Mouse (Mus musculus): ENCODE data around the gene Wdr46.
"Not testable (repeated sequence)": the region's sequence is repeated elsewhere in the genome, so short reads cannot be mapped to it uniquely, and the experiment has no call there.

Gene Wdr46

DNA sequence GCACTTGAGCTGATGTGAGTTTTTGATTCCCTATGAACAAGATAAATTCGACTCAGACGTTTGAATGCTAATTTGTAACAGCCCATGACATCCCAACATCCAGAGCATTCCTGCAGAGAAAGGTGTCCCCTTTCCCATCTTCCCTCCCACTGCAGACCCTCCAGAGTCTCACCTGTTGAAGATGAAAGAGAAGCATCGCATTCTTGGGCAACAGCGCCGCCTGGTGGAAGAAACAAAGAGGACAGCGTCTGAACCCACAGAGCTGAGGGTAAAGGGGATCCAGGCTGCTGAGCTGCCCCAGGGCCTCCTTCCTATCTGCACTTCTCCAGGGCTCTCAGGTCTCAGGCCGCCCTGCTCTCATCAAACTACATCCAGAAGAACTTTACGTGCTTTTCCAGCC lies 41.7 kb downstream of the Wdr46 start:
- peak; percentile 60 for DNase-seq

DNA sequence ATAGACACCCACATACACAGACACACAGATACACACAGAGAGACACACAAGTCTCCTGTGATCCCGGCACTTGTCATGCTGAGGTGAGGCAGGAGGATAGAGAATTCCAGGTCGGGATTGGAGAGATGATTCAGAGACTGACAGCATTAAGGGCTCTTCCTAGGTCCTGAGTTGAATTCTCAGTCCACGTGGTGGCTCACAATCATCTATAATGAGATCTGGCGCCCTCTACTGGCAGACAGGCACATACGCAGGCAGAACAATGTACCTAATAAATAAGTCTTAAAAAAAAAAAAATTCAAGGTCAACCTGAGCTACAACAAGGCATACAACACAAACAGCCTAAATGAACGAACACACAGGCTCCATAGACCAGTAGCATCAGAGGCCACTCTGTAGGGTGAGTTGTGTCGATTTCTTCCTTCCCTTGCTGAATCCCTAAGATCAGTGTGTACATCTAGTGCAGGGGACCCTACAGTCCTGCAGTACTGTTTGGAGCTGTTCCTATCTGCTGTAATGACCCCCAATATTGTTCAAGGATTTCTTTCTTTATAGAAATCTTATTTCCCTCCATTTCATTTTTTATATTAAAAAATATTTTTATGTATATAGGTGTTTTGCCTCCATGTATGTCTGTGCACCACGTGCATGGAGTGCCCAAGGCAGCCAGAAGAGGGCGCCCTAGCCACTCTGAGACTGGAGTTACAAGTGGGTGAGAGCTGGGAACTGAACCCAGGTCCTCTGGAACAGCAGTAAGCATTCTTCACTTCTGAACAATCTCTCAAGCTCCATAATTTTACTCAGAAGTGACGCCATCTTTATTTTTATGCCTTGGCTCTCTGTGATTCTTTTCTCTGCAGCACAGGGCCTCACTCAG lies 51.6 kb downstream of the Wdr46 start:
- DNase-seq, result peak; percentile 88

DNA sequence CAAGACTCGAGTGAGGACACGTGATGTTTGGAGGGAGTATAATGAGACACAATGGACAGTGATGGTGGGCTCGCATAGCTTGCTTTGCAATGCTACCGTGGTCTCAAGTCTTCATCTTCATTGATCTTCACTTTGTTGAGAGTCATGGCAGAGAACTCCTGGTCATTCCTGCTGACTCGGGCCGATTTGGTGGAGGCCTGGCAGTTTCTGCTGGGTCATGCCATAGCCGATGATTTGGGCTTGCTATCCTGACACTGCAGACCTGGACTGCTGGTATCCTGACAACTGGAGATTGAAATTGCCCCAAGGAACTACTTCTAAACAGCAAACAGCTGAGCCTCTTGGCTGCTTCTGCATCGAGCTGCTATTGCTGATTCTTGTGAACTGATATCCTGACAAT lies 54.5 kb downstream of the Wdr46 start:
- DNase-seq, result no peak

DNA sequence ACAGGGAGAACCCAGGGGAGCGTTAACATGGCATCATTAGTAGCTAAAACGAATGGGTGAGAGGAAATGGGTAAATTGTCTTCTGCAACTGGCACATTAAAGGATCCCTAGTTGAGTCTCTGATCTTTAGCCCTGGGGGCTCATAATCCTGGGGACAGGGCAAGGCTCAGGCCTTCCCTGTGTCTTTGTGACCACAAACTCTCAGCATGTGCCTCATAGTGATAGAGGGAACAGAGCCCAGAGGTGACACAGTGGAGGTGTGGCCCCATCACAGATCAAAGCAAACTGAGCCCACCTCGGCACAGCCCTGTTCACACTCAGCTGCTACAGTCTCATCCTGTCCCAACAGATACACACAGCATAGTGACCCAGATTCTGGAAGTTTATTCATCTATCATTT lies 55.2 kb downstream of the Wdr46 start:
- DNase-seq, result no peak

DNA sequence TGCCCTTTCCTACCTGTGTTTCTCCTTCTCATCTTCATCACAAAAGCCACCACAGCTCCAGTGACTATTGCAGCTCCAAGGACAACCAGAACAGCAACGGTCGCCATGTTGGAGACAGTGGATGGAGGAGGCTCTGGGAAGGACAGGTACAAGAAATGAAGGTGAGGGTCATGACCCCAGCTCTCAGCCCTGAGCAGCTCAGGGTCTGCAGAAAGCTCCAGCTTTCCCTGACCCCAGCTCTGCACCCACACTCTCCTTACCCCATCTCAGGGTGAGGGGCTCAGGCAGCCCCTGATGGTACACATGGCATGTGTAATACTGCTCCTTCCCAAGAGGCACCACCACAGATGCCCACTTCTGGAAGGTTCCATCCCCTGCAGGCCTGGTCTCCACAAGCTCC lies 56.6 kb downstream of the Wdr46 start:
- DNase-seq, result not testable (repeated sequence)

DNA sequence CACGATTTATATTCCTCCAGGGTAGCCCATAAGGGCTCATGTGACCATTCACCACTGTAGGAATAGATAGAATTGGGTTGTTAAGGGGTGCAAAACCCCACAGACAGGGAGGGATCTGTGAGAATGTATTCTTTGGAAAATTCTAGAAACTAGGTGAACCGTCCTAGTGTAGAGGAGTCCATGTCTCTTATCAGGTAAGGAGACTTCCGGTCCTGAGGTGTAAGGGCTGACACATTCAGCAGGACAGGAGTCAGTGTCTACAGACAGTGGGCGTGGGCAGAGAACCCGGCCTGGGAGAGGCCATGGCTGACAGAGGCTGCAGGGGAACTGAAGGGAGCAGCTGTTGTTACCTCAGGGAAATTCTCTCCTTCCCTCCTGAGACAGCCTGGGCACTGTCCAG lies 58.2 kb downstream of the Wdr46 start:
- not testable (repeated sequence) for DNase-seq
